Mouse (Mus musculus) limb, embryonic 13.5 days (tissue): Measurements from ENCODE around the gene Kcnk13. TPM values are rescaled to one million over a fixed set of nuclear protein-coding genes. Genes with fewer than 3 reads are reported as not detected.

Source experiments
- ATAC-seq: fragments of 200-750 bp; cut with Nextera tagmentation; 2 replicates; pipeline ENCODE4 v1.8.0; 2017; ENCODE audit warnings: low read depth, moderate number of reproducible peaks, moderate TSS enrichment; ENCODE audit not compliant: low FRiP score
- H3K27ac ChIP-seq: fragments of 300-500 bp; sonication (generic); 2 replicates; pipeline ENCODE4 v1.5.1; 2015; ENCODE audit warnings: inconsistent platforms, mild to moderate bottlenecking, moderate library complexity
- H3K27me3 ChIP-seq: fragments of 300-500 bp; sonication (generic); 2 replicates; pipeline ENCODE4 v1.6.1; 2015; ENCODE audit warnings: mild to moderate bottlenecking, inconsistent platforms
- H3K36me3 ChIP-seq: fragments of 300-500 bp; sonication (generic); 2 replicates; pipeline ENCODE4 v1.6.1; 2015; ENCODE audit warnings: inconsistent platforms, mild to moderate bottlenecking, moderate library complexity
- H3K4me1 ChIP-seq: fragments of 300-500 bp; sonication (generic); 2 replicates; pipeline ENCODE4 v1.6.1; 2015; ENCODE audit warnings: inconsistent platforms
- H3K4me2 ChIP-seq: fragments of 300-500 bp; sonication (generic); replicated peaks from 2 replicates; pipeline ENCODE4 v1.6.1; 2015; ENCODE audit warnings: inconsistent platforms, mild to moderate bottlenecking, moderate library complexity
- H3K4me3 ChIP-seq: fragments of 300-500 bp; sonication (generic); 2 replicates; pipeline ENCODE4 v1.5.1; 2015; ENCODE audit warnings: moderate library complexity, mild to moderate bottlenecking, inconsistent platforms
- H3K9ac ChIP-seq: fragments of 300-500 bp; sonication (generic); 2 replicates; pipeline ENCODE4 v1.6.1; 2015; ENCODE audit warnings: mild to moderate bottlenecking, inconsistent platforms
- H3K9me3 ChIP-seq: fragments of 300-500 bp; sonication (generic); 2 replicates; pipeline ENCODE4 v1.6.1; 2016; ENCODE audit warnings: inconsistent platforms
- WGBS: fragments of 180-500 bp; shearing (Covaris S2); methylation state at CpG from one replicate; pipeline ENCODE4 v1.1.7; 2015; 5-methylcytosine and 5-hydroxymethylcytosine counted together
- polyA plus RNA-seq: library from polyadenylated mRNA; unstranded; fragments of >200 nt; fragmentation: Nextera tagmentation; extraction: Ambion mirVana; gene quantifications from 2 replicates; pipeline ENCODE4 v1.2.1, GENCODE M21; 2015

The Kcnk13 gene
- polyA plus RNA-seq, 1 experiment from 2014 or later, result 2.4 TPM

DNA sequence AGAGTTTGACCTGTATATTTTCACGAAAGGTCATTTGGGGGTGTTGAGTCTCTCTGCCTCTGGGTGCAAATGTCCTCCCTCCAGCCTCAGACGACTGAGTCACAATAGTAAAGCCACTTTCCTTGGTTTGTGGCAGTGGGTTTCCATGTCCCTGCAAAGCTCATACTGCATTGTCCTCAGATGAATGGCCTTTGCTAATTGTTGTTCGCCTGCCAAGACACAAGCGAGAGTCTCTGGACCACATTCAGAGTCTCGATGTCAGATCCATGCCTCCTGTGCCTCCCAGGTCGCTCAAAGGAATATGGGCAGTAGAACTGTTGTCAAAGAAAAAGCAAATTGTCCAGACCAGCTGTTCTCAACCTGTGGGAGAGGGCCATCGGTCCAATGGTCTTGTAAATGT is 36.1 kb downstream of the Kcnk13 start:
- ATAC-seq, result no peak
- Histone ChIP-seq H3K27ac (no peak overlapping the region), H3K4me2 (no peak overlapping the region), H3K4me3 (no peak overlapping the region), H3K4me1 (peaks cover 15% of the 10 kb centered on the region), H3K9me3 (no peaks in the 10 kb centered on the region), H3K27me3 (0 out of 2 replicates have a peak, but pooled peaks cover 9% of the 10 kb centered on the region), H3K36me3 (no peaks in the 10 kb centered on the region), H3K9ac (no peak overlapping the region)
- WGBS, result 84% methylated on average over 7 of the region's 7 CpGs

GRCm38 (mm10) chr12:100001246-100001645 is 36.9 kb downstream of the Kcnk13 start:
- H3K9me3 ChIP-seq, result no peaks in the 10 kb centered on the region
- H3K4me1 ChIP-seq, result peaks cover 15% of the 10 kb centered on the region
- H3K27ac ChIP-seq, result no peak overlapping the region
- no peak overlapping the region for H3K4me2 ChIP-seq
- no peak overlapping the region for H3K4me3 ChIP-seq
- 91% methylated on average over 3 of the region's 3 CpGs for WGBS
- H3K9ac ChIP-seq, result no peak overlapping the region
- 0 out of 2 replicates have a peak, but pooled peaks cover 9% of the 10 kb centered on the region for H3K27me3 ChIP-seq
- no peak for ATAC-seq
- no peaks in the 10 kb centered on the region for H3K36me3 ChIP-seq

DNA sequence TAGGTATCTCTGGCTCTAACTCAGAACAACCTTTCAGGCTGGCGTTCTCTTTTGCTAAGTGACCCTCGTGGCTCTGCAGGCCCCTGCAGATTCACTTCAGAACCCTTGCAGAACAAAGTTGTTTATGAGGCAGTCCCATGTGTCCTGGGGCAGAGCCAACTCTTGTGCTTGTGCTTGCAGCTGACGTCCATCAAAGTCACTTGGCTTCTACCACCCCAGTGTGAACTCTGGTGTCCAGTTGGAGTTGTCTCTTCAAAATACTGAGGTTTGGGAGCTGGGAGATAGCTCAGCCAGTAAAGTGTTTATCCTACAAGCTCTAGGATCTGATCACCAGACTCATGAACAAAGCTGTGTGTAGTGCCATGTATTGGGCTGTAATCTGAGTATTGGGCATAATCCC is 37.6 kb downstream of the Kcnk13 start:
- H3K4me2 ChIP-seq, result no peak overlapping the region
- no peak overlapping the region for H3K9ac ChIP-seq
- WGBS, result 48% methylated on average over 3 of the region's 3 CpGs
- H3K36me3 ChIP-seq, result no peaks in the 10 kb centered on the region
- H3K9me3 ChIP-seq, result no peaks in the 10 kb centered on the region
- H3K27ac ChIP-seq, result no peak overlapping the region
- no peak for ATAC-seq
- no peak overlapping the region for H3K4me3 ChIP-seq
- H3K27me3 ChIP-seq, result 0 out of 2 replicates have a peak, but pooled peaks cover 9% of the 10 kb centered on the region
- peaks cover 15% of the 10 kb centered on the region for H3K4me1 ChIP-seq

- no peak overlapping the region for H3K9ac ChIP-seq
- no peaks in the 10 kb centered on the region for H3K9me3 ChIP-seq
- peak; percentile 93 for ATAC-seq
- no peaks in the 10 kb centered on the region for H3K36me3 ChIP-seq
- H3K4me2 ChIP-seq, result peak overlapping the region; percentile 39
- peaks cover 15% of the 10 kb centered on the region for H3K4me1 ChIP-seq
- H3K27me3 ChIP-seq, result 0 out of 2 replicates have a peak, but pooled peaks cover 9% of the 10 kb centered on the region
- no peak overlapping the region for H3K4me3 ChIP-seq
- peak overlapping the region; percentile 55; the same call in 1 of the 2 replicates for H3K27ac ChIP-seq
- WGBS, result 14% methylated on average over 8 of the region's 8 CpGs
These were observed 38.8 kb downstream of the Kcnk13 start for GRCm38 (mm10) chr12:100002914-100003587.

GRCm38 (mm10) chr12:100005285-100005684 is 41.0 kb downstream of the Kcnk13 start:
- 86% methylated on average over 5 of the region's 5 CpGs for WGBS
- Histone ChIP-seq H3K27ac (no peak overlapping the region), H3K9ac (no peak overlapping the region), H3K27me3 (0 out of 2 replicates have a peak, but pooled peaks cover 9% of the 10 kb centered on the region), H3K36me3 (no peaks in the 10 kb centered on the region), H3K4me1 (peaks cover 21% of the 10 kb centered on the region), H3K4me2 (no peak overlapping the region), H3K4me3 (no peak overlapping the region), H3K9me3 (no peaks in the 10 kb centered on the region)
- ATAC-seq, result no peak

DNA sequence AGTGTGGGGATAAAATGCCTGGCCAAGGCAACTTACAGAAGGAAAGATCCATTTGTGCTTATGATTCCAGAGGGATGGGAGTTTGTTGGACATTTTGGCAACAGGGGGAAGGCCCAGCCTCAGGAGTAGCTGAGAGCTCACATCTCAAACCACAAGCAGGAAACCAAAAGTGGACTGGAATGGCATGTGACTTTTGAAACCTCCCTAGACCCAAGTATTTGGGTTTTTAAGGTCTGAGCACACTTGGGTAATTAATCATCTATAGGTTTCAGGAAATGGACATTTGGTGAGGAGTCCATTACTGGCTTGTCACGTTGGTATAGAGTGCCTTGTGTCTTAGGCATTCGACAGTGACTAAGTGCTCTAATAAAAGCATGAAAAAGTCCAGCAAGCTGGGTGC is 42.4 kb downstream of the Kcnk13 start:
- no peak overlapping the region for H3K4me2 ChIP-seq

GRCm38 (mm10) chr12:100012839-100013238 is 48.5 kb downstream of the Kcnk13 start:
- H3K4me3 ChIP-seq, result no peak overlapping the region
- no peaks in the 10 kb centered on the region for H3K36me3 ChIP-seq
- 0 out of 2 replicates have a peak, but pooled peaks cover 6% of the 10 kb centered on the region for H3K4me1 ChIP-seq
- no peaks in the 10 kb centered on the region for H3K9me3 ChIP-seq
- H3K4me2 ChIP-seq, result no peak overlapping the region
- H3K27me3 ChIP-seq, result no peaks in the 10 kb centered on the region
- H3K27ac ChIP-seq, result no peak overlapping the region
- WGBS, result 95% methylated on average over 3 of the region's 3 CpGs
- no peak for ATAC-seq
- no peak overlapping the region for H3K9ac ChIP-seq

More for the DNA sequence above, 42.4 kb downstream of the Kcnk13 start:
- Histone ChIP-seq H3K9me3 (no peaks in the 10 kb centered on the region), H3K9ac (no peak overlapping the region), H3K36me3 (no peaks in the 10 kb centered on the region), H3K27ac (no peak overlapping the region), H3K4me1 (peaks cover 21% of the 10 kb centered on the region), H3K27me3 (0 out of 2 replicates have a peak, but pooled peaks cover 7% of the 10 kb centered on the region), H3K4me3 (no peak overlapping the region)
- no peak for ATAC-seq
- 65% methylated on average over 2 of the region's 2 CpGs for WGBS

GRCm38 (mm10) chr12:100015146-100015545 is 50.8 kb downstream of the Kcnk13 start:
- Histone ChIP-seq H3K9ac (no peak overlapping the region), H3K4me2 (no peak overlapping the region), H3K27ac (no peak overlapping the region), H3K27me3 (no peaks in the 10 kb centered on the region), H3K4me3 (no peak overlapping the region), H3K4me1 (no peaks in the 10 kb centered on the region), H3K9me3 (no peaks in the 10 kb centered on the region), H3K36me3 (no peaks in the 10 kb centered on the region)
- no peak for ATAC-seq
- 91% methylated on average over 5 of the region's 5 CpGs for WGBS

GRCm38 (mm10) chr12:100017709-100018108 is 53.4 kb downstream of the Kcnk13 start:
- Histone ChIP-seq H3K27ac (no peak overlapping the region), H3K36me3 (no peaks in the 10 kb centered on the region), H3K27me3 (no peaks in the 10 kb centered on the region), H3K4me3 (no peak overlapping the region), H3K4me2 (no peak overlapping the region), H3K9me3 (no peaks in the 10 kb centered on the region), H3K4me1 (no peaks in the 10 kb centered on the region), H3K9ac (no peak overlapping the region)
- no peak for ATAC-seq
- 76% methylated on average over 6 of the region's 6 CpGs for WGBS

- no peak for ATAC-seq
- Histone ChIP-seq H3K4me3 (no peak overlapping the region), H3K4me2 (no peak overlapping the region), H3K36me3 (no peaks in the 10 kb centered on the region), H3K9ac (no peak overlapping the region), H3K4me1 (no peaks in the 10 kb centered on the region), H3K27ac (no peak overlapping the region), H3K27me3 (no peaks in the 10 kb centered on the region), H3K9me3 (no peaks in the 10 kb centered on the region)
- 81% methylated on average over 5 of the region's 5 CpGs for WGBS
These were observed 58.2 kb downstream of the Kcnk13 start for GRCm38 (mm10) chr12:100022490-100022889.

DNA sequence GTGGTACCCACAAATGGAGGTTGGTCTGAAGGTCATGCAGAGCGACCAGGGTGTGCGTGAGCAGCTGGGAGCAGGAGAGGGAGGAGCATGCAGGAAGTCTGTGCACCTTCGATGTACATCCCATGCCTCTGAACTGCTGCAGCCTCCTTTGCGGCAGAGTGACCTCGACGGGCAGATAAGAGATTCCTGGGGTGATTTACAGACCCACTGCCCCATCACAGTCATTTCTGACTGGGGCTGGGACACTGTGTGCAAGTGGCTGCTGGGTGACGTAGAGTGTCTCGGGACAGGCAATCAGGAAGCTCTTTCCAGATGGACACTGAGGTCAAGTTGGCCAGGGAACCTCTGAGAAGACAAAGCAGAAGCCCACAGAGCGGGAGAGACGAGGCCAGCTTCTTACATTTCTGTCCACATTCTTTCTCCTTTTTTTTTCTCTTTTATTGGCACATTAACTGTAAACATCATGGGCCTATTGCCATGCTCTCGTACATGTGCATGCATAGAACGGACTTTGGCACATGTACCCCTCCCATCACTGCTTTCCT is 59.6 kb downstream of the Kcnk13 start:
- whole genome bisulfite sequencing, result 66% methylated on average over 12 of the region's 12 CpGs
- H3K36me3 ChIP-seq, result no peaks in the 10 kb centered on the region
- H3K4me1 ChIP-seq, result no peaks in the 10 kb centered on the region
- no peak for ATAC-seq
- no peak overlapping the region for H3K4me3 ChIP-seq
- H3K9me3 ChIP-seq, result no peaks in the 10 kb centered on the region
- no peaks in the 10 kb centered on the region for H3K27me3 ChIP-seq
- H3K9ac ChIP-seq, result no peak overlapping the region
- H3K4me2 ChIP-seq, result no peak overlapping the region
- no peak overlapping the region for H3K27ac ChIP-seq

- H3K9me3 ChIP-seq, result no peaks in the 10 kb centered on the region
- no peak overlapping the region for H3K4me2 ChIP-seq
- no peak for ATAC-seq
- 48% methylated on average over 11 of the region's 11 CpGs for WGBS
- H3K9ac ChIP-seq, result no peak overlapping the region
- H3K4me1 ChIP-seq, result no peaks in the 10 kb centered on the region
- H3K27me3 ChIP-seq, result no peaks in the 10 kb centered on the region
- no peak overlapping the region for H3K4me3 ChIP-seq
- H3K27ac ChIP-seq, result no peak overlapping the region
- no peaks in the 10 kb centered on the region for H3K36me3 ChIP-seq
These were observed 61.4 kb downstream of the Kcnk13 start for GRCm38 (mm10) chr12:100025675-100026074.
